Mouse (Mus musculus): ENCODE measurements around the gene Stk19.

DNA sequence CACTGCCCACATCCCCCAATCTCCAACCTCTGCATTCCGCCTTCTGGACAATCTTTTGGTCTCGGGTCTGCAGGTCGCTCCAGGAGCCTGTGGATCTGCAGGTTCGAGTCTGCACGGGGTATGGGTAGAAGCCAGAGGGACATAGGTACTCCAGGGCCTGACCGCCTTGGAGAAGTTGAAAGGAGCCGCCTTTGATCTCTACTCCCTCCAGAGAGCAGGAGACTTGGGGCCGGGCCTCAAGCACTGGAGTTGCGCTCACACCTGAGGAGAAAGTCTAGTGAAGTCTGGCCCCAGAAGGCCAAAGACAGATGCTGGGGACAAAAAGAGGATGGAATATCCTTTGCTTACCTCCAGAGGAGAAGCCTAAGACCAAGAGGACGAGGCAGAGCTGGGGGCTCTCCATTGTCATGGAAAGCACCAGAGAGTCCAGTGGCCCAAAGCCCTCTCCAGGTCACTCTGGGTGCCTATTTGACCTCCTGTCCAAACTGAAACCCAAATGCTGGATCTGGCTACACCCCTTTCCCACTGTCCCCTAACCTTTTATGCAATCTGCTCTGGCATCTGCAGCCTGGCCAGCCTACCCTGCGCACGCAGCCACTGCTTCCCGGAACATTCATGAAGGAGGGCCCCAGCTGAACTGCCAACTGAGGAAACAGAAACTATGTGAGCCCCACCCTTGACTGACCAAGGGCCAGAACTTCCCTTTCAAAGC, 25.1 kb upstream of the Stk19 start:
- no peak for TF ChIP-seq CTCF (IDR thresholded peaks at IDR 0.05; ENCODE audit: control insufficient read depth, insufficient read depth, insufficient replicate concordance, low read depth, low read length)
- TF ChIP-seq POLR2A (IDR thresholded peaks at IDR 0.05; ENCODE audit: control insufficient read depth, low read depth, low read length) = no peak
